Mouse (Mus musculus): ENCODE data around the gene Adgrf2.

Adgrf2 gene

DNA sequence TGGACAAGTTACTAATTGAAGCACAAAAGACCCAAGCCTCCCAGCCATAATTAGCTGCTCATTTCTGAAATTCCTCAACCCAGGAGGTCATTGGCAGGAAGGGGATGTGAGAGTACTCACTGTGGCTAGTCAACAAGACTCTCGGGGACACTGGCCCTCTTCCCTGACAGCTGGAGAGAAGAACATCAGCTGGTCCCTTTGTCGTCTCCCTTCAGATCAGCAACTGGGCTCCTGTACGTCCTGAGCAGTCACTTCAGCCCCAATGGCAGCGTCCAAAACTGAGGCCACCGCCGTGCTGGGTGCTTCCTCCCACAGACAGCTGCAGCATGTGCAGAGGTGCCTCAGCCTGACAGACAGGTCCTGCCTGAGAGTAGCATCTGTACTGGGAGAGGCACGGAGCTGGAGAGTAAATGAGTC lies at the start of gene Adgrf2:
Gene Adgrf2 (minus strand): TSS at position 379 of the 417 bp plus-strand sequence.
- DNase-seq (ENCODE audit: low spot score in 2 of 2) = no peak

- DNase-seq (ENCODE audit: low spot score in 2 of 2) = no peak
Measured at GRCm38 (mm10) chr17:42790787-42791186, 48.8 kb upstream of the Adgrf2 start.

DNA sequence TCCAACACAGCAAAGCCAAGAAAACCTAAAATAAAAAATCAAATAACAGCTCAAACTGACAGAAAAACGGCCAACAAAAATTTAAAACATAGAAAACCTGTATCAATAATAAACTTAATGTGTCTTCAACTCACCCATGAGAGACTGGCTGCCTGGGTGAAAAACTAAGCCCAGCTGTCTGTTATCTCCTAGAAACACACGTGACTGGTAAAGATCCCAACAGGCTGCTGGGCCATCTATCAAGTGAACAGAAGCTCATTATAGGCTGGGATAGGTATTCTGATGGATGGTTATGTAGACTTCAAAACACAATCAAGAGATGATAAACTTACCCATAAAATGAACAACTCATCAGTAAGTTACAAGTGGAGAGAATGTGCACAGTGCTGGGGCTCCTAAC lies 47.7 kb upstream of the Adgrf2 start:
- DNase-seq (ENCODE audit: low spot score in 2 of 2) = no peak

- DNase-seq (ENCODE audit: low spot score in 2 of 2) = no peak
Measured at GRCm38 (mm10) chr17:42788686-42789453, 46.9 kb upstream of the Adgrf2 start.

GRCm38 (mm10) chr17:42782156-42782757 lies 40.3 kb upstream of the Adgrf2 start:
- DNase-seq (ENCODE audit: low spot score in 2 of 2) = peak; percentile 42 to 72

- DNase-seq (ENCODE audit: low spot score in 2 of 2) = no peak
Measured at GRCm38 (mm10) chr17:42753791-42754190, 11.8 kb upstream of the Adgrf2 start.

GRCm38 (mm10) chr17:42752173-42752572 lies 10.2 kb upstream of the Adgrf2 start:
- no peak for DNase-seq (ENCODE audit: low spot score in 2 of 2)

- no peak for DNase-seq (ENCODE audit: low spot score in 2 of 2)
Measured at GRCm38 (mm10) chr17:42745657-42746420, 3.9 kb upstream of the Adgrf2 start.

DNA sequence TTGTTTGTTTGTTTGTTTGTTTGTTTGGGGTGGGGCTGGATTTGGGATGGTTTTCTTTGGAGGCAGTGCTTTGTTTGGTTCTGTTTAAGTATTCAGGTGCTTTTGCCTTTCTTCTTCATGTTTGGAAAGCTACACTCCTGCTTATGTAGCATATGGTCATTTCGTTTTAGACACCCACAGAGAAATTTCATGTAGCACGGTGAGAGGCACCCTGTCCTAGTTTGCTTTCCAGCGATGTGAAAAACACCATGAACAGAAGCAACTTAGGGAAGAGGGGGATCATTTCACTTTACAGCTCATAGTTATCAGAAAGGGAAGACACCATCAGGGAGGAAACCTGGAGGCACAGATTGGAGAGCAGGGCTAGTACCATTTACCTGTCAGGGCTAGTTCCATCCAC lies 844 bp upstream of the Adgrf2 start:
- no peak for DNase-seq (ENCODE audit: low spot score in 2 of 2)

DNA sequence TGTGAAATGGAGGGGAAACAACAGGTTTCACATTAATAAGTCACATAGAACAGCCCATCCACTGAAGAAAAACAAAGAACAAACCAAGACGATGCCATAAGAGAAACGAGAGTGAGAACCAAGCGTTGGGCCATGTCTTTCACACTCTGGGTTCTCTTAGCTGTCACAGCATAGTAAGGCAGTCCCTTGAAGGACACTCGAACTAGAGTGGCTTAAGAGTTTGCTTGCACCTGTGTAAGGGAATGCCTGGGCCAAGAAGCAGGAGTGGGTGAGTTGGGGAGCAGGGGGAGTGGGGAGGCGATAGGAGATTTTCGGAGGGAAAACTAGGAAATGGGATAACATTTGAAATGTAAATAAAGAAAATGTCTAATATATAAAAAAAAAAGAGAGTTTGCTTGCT lies 3.2 kb downstream of the Adgrf2 start:
- no peak for DNase-seq (ENCODE audit: low spot score in 2 of 2)

GRCm38 (mm10) chr17:42717161-42717560 lies 24.8 kb downstream of the Adgrf2 start:
- no peak for DNase-seq (ENCODE audit: low spot score in 2 of 2)

- no peak for DNase-seq (ENCODE audit: low spot score in 2 of 2)
Measured at GRCm38 (mm10) chr17:42714991-42715390, 27.0 kb downstream of the Adgrf2 start.

GRCm38 (mm10) chr17:42710717-42711116 lies 31.3 kb downstream of the Adgrf2 start:
- DNase-seq (ENCODE audit: low spot score in 2 of 2) = peak; percentile 18 to 19

DNA sequence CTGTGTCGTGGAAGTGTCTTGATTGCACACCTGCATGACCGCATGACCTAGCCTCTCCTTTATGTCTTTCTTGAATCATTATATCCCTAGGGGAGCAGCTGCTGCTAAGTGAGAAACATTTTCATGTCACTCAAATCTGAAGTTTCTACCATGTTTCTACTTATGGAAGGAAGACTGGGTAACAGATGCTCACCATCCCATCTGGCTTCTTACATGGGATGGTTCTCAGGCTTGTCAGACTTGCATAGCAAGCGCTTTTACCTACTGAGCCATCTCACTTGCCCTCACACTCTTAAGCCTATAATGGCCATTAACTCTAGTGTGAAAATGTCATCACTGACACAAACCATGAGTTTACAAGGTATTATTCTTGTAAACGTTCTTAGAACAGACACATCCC lies 36.4 kb downstream of the Adgrf2 start:
- no peak for DNase-seq (ENCODE audit: low spot score in 2 of 2)

DNA sequence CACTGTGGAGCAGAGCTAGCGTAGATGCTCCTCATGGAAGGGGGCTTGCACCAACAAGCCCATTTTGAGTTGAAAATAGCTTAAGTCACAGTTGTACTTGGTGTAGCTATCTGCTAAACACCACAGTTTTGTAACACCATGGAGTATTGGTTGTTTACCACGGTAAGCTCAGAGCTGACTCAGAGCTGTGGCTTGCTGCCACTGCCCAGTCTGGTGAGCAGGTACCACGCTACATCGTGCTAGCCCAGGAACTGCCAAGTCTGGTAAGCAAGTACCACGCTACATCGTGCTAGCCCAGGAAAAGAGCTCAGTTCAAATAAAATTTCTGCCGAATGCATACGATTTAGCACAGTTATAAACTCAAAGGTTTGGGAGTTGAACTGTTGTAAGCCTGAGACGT lies 39.8 kb downstream of the Adgrf2 start:
- DNase-seq (ENCODE audit: low spot score in 2 of 2) = no peak

- DNase-seq (ENCODE audit: low spot score in 2 of 2) = no peak
Measured at GRCm38 (mm10) chr17:42694730-42695129, 47.2 kb downstream of the Adgrf2 start.

DNA sequence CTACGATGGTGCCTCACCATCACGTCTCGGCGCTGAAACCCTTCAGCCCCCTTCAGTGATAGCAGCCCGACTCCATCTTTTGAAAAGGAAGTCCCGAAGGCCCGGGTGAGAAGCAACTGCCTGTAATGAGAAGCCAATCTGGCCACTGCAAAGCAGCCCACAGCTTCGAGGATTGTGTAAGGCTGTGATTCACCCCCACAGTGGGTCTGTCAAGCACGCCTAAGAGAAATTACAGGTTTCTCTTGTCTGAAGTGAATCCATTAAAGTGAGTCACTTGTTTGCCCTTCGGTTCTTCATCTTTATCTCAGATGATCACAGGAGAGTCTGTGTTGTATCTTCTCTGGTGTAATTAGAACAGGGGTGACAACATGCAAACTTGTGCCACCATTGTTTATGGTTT lies 49.8 kb downstream of the Adgrf2 start, which contains the start of gene Adgrf4:
Gene Adgrf4 (minus strand): TSS at position 149 of the 400 bp plus-strand sequence.
- no peak for DNase-seq (ENCODE audit: low spot score in 2 of 2)

GRCm38 (mm10) chr17:42690531-42690930 lies 51.4 kb downstream of the Adgrf2 start:
- DNase-seq (ENCODE audit: low spot score in 2 of 2) = no peak
